Mouse (Mus musculus): ENCODE data around the gene S1pr2.

S1pr2 gene

DNA sequence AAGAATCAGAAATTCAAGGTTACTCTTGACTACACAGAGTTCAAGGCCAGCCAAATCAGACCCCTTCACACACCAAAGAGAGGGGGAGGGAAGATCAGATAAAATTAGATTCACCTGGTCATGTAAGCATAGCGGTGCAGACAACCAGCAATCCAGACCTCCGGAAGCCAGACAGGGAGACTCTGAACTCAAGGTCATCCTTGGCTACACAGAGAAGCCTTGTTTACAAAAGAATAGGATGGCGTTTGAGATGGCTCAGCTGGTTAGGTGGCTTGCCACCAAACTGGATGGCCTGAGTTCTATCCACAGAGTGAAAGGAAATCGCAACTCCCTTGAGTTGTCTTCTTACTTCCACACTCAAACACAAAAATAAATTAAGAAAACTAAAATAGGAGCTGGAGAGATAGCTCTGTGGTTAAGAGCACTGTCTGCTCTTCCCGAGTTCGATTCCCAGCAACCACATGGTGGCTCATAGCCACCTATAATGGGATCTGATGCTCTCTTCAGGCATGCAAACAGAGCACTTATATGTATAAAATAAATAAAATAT lies 25.1 kb upstream of the S1pr2 start:
- peak; percentile 86 for DNase-seq (ENCODE audit: low read depth, low spot score)

DNA sequence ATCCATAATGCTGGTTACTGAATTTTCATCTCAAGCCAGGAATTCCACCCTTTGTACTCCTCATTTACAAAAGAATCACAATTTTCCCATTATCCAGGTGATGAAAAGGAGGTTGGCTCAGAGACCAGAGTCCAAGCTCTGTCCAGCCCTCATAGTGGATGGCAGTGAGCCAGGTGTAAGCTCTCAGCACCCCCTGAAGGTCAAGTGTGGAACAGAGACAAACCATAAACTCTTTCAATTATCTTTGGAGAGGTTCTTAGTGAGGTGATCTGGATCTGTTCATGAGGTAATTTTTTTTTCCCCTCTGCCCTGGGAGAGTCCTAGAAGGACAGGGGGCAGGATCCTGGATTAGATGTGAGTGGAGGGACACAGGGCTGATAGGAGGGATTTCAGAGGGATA lies 24.2 kb upstream of the S1pr2 start:
- DNase-seq (ENCODE audit: low read depth, low spot score), result peak; percentile 63

DNA sequence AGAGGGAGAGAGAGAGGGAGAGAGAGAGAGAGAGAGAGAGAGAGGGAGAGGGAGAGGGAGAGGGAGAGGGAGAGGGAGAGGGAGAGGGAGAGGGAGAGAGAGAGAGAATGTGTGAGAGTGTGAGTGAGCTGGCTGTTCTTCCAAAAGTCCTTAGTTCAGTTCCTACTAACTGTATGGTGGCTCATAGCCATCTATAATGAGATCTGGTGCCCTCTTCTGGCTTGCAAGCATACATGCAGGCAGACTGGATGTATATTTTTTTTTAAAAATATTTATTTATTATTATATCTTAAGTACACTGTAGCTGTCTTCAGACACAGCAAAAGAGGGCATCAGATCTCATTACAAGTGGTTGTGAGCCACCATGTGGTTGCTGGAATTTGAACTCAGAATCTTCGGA lies 21.8 kb upstream of the S1pr2 start:
- peak; percentile 45 for DNase-seq (ENCODE audit: low read depth, low spot score)

DNA sequence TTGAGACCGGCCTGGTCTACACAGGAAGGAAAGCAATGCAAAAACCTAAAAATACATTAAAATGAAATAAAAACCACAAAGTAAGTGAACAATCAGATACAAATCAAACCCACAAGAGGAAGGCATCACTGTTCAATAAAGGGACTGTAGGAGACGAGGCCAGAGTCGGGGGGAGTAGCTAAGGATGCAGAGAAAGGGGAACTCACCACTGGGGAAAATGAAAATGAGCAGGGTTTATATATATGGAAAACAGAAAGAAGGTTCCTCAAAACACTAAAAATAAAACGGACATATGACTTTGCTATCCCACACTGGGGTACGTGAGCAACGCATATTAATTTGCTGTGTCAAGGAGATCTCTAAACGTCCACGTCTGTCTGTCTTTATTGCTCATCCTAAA lies 20.5 kb upstream of the S1pr2 start:
- DNase-seq (ENCODE audit: low read depth, low spot score), result no peak

DNA sequence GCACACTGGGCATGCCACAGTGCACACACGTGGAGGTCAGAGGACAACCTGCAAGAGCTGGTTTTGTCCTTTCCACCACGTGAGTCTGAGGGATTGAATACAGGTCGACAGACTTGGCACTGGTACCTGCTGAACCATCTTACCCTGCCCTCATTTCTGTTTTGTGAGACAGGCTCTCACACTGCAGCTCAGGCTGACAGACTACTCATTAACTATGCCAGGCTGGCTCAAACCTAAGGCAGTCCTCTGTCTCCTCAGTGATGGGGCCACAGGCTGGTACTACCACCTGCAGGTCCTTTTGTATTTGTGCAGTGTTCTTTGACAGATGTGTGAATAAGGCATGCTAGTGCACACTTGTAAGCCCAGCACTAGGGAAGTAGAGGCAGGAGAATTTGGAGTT lies 18.5 kb upstream of the S1pr2 start:
- peak; percentile 35 for DNase-seq (ENCODE audit: low read depth, low spot score)

DNA sequence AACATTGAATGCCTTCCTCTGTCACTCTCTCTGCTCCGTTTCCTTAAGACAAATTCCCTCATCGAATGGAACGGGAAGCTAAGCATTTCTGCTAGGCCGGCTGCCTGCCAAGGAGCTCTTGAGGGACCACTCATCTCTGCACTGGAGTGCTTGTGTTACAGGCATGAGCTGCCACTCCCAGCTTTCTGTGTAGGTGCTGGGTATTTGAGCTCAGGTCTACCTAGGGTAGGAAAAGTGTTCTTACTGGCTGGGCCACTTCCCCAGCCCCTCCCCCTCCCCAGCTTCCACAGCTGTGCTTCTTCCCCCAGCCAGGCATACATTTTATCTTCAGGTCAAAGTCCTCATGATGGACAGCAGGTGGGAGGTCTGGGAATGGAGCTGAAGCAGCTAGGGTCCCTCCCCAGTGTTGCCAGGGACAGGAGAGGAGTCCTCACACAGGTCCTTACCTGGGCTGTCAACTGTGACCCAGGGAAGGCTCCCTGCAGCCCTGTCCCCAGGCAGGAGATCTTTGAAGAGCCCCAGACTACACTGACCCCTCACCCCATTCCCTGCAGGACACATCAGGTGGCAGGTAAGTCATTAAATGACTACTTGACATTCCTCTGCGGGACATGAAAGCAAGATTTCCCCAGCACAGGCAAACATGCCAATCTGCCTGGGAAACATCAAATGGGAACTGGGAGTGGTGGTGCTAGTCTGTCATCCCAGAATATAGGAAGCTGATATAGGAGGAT lies 16.8 kb upstream of the S1pr2 start:
- no peak for DNase-seq (ENCODE audit: low read depth, low spot score)

DNA sequence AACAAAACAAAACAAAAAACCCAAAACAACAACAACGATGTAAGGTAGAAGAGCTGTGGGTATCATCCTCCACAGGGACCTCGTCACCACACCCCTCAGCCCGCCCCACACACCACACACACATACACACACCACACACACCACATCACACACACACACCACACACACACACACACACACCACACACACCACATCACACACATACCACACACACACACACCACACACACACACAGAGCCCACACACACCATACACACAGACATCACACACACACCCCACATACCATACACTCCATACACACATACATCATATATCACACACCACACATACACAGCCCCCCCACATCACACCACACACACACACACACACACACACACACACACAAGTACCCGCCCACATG lies 15.0 kb upstream of the S1pr2 start:
- DNase-seq (ENCODE audit: low read depth, low spot score), result no peak

DNA sequence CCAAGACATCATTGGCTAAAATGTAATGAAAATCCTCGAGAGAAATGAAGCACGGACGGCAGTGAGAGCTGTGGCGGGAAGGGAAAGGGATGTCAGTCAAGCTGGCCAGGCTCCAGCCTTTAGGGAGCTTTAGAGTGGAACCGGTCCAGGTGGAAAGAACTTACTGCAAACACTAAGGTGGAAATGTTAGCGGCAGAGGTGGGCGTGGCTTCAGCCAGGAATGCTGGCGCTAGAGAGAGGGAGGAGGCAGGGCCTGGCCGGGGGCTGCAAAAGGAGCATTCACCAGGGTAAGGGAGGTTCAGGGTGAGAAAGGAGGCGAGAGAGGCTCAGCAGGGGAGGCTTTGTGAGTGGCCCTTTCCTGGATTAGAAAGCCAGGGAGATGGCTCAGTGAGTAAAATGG lies 14.3 kb upstream of the S1pr2 start:
- DNase-seq (ENCODE audit: low read depth, low spot score), result peak; percentile 91

DNA sequence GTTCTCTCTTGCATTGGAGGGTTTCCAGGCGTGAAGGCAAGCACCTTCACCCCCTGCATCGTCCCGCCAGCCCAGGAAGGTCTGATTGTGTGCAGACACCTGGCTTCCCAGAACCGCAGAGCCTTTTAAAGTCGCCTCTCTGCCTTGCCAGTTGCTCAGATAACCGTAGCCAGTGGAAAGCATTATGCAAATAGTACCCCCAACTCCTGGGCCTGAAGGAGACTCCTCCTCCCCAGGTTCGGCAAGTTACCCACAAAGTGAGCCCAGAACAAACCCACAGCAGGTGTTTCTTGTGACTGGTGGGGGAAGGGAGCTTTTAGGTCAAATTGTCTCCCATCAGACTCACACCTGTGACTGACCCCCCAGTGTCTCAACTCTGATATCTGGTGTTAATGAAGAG lies 11.4 kb upstream of the S1pr2 start:
- DNase-seq (ENCODE audit: low read depth, low spot score), result peak; percentile 25

DNA sequence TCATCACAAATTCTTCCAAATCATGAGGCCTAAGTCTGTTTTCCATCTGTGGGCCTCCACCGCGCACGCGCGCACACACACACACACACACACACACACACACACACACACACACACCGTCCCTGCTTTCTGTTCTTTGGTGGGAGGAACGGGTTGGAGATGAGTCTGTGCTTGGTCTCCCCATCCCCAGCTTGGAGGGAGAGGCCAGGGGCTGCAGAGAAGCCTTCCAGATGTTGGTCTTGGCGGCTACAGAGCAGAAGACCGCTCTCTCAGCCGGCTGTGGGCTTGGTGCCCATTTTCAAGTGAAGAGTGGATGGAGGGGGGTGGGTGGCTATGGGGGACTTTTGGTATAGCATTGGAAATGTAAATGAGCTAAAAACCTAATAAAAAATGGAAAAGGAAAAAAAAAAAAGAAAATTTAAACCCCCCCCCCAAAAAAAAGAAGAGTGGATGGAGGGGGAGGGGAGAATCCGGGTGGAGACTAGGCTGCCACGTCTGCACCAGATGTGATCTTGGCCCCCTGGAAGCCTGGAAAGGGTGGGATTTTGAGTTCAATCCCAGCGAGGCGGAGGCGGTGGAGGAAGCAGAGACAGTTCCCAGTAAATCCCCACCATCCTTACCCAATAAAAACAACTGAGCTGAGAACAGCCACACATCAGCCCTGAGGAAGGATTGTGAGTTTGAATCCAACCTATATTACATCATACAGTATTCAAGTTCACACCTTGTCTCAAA lies 10.5 kb upstream of the S1pr2 start:
- DNase-seq (ENCODE audit: low read depth, low spot score), result no peak

DNA sequence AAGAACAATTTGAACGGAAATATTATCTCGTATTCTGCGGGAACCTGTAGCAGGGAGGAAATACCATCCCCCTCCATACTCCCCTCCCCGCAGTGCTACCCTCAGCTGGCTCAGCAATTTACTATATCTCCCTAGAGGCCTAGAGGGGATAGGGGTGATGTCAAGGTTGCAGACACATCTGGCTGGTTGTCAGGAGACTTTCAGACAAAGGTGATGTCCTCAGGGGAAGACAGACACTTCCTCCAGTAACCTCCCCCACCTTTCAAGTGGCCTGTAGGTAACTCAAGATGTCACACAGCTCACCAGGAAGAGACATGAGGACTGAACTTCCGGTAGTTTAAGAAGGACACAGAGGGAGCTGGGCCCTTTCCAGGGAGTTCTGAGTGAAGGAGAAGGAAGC lies 6.6 kb upstream of the S1pr2 start:
- DNase-seq (ENCODE audit: low read depth, low spot score), result peak; percentile 84

DNA sequence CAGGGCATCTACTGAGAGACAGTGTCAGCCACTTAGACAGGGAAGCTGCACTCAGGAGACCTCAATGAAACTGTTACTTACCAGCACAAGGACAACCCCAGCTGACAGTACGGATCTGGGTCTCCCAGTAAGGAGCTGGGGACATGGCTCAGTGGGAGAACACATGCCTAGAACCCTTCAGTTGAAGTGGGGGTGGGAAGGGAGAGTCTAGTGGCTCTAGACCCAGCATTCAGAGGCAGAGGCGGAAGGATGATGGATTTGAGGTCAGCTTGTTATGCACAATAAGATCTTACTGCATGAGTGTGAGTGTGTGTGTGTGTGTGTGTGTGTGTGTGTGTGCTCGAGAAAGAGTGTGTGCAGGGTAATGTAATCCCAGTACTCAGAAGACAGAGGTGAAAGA lies 5.6 kb upstream of the S1pr2 start:
- DNase-seq (ENCODE audit: low read depth, low spot score), result no peak

DNA sequence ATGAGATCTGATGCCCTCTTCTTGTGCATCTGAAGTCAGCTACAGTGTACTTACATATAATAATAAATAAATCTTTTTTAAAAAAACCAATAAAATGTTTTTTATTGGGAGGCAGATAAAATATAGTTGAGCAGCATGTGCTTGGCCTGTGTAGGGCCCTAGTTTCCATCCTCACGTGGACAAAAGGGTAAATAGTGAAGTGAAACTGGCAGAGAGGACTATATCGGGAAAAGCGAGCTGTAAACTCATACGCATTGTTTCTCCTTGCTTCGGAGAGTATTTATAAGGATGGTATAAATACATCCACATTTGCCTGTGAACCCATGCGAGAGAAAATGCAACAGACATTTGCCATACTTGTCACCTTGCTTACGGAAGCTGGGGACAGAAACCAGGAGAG lies 3.2 kb upstream of the S1pr2 start:
- DNase-seq (ENCODE audit: low read depth, low spot score), result no peak

DNA sequence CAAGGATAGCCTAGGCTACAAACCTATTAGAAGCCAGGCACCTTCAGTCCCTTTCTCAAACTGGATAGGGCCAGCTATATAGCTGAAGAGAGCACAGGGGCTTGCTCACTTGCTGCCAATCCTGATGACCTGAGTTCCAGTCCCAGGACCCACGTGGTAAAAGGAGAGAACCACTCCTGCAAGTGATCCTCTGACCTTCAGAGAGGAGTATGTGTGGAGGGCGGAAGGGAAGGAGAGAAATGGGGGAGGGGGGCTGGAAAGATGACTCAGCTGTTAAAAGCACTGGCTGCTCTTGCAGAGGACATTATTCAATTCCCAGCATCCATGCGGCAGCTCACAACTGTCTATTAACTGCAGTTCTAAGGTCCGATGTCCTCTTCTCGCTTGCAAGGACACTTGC lies 2.6 kb upstream of the S1pr2 start:
- peak; percentile 98 for DNase-seq (ENCODE audit: low read depth, low spot score)

DNA sequence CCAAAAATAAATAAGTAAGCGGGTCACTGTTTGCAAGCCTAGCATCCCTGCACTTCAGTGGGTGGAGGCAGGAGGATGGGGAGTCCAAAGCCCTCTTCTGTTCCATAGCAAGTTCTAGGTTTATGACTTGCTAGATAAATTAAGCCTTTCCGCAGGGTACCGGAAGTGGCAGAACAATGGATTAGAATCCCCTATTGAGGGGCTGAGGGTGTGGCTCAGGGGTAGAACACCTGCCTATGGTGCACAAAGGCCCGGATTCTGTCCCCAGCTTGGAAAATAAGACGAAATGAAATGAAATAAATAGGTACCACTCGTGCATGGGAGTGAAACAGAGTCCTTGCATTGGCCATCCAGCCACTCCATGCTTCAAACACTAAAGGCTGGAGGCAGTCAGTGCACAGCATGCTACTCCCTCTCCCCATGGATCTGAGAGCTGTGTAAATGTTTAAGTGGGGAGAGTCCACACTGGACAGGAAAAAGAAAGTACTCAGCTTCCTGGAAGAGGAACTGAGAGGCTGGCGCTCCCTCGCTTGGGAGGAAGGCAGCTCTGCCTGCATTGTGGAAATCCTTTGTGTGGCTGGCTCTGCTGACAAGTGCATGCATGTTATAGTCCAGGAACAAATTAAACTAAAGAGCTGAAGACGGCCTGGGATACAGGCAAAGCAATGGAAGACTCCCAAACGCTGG lies 2.0 kb upstream of the S1pr2 start:
- peak; percentile 78 for DNase-seq (ENCODE audit: low read depth, low spot score)

DNA sequence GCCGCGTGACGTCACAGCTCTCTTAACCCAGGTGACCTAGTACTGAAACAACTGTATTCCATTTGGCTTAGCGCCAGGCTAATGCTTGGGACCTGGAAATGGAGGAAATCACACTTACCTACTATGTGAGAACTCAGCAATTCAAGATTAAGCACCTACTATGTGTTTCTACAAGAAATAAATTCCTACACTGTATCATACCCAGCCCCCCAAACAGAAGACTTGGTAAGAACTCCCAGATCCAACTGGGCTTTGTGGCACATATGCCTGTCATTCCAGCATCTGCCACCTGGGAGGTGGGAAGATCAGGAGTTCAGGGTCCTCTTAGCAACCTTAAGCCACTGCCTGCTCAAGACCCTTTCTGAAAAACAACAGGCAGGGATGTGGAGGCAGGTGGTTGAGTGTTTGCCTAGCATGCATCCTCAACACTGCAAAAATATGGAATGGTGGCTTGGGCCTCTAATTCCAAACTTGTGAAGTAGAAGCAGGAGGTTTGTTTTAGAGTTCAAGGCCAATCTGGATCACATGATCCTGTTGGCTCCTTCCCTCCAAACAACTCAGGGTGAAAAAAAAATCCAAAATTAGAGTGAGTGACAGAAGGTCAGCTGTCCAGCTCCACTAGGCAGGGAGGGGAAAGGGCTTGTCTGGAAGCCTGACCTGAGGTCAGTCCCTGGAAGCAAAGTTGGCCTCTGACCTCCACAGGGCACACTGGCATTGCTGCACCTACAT lies 544 bp upstream of the S1pr2 start:
- DNase-seq (ENCODE audit: low read depth, low spot score), result peak; percentile 85

DNA sequence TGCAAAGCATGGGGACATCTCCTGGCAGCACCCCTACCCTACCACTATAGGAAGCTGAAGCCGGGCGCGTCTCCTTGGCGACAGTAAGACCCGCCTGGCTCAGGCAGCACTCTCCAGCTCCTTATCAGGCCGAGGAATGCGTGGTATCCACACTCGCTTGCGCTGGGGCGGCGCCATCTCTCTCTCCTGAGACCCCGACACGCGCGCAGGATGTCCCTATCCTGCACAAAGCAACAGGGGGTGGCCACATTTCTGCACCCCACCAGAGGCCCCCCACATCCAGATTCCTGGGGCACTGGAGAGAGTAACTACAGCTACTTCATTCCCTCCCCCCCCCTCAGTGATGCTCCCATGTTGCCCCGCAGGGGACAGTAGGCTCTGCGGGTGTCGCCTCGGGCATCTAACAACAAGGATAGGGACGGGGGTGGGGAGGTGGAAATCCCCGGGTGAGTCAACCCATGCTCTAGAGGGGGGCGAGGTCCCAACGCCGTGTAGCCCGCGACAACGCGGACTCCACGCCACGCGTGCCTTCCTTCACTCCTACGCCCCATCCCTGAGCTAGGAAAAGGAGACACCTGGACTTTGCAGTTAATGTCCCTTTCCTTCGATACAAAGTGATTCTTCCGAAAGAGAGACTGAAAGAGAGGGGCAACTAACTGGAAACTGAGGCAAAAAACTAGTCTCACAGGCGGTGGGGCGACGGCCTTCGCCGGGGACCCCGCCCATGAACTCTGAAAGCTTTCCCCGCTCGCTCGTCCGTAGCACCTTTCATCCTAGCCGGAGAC lies 958 bp downstream of the S1pr2 start:
- DNase-seq (ENCODE audit: low read depth, low spot score), result peak; percentile 67

DNA sequence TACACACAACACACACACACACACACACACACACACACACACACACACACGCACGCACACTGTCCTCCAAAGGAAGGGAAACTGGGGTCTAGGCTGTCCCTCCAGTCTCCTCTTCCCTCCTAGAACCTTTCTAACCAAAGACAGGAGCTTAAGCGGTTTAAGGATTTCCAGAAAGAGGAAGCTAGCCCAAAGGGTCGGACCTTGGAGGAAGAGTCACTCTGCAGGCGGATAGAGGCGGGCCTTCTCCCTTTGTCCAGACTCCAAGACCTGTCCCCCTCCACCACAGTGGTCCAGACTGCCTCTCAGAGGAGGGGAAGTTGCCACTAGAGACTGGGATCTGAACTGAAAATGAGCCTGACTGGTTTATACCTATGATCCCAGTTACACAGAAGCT lies 2.9 kb downstream of the S1pr2 start:
- no peak for DNase-seq (ENCODE audit: low read depth, low spot score)

DNA sequence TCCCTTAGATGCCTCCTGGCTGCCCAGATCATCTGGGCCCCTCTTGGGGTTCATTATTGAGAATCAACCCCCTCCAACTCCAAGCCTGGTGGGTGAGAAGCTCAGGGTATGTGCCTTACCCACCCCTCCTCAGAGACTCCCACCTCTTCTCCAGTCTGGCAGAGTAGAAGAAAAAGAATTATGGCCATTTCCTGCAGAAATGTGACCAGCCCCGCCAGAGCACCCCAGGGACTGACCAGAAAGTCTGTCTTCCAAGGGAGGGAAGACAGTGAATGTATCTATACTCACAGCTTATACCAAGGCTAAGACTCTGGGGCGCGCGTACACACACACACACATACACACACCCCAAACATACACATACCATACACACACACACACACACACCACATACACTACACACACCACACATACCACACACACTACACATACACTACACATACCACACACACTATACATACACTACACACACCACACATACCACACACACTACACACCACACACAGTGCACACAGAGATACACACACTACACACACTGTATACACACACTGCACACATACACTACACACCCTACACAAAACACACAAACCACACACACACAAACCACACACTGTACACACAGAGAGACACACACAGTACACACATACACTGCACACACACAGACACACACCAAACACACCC lies 3.4 kb downstream of the S1pr2 start:
- DNase-seq (ENCODE audit: low read depth, low spot score), result no peak
